Mouse (Mus musculus): Measurements from ENCODE around the gene Tut7. TPM values are rescaled to one million over a fixed set of nuclear protein-coding genes. Genes with fewer than 3 reads are reported as not detected.
A peak's percentile ranks its signal among the peaks of the same experiment; 100 is the strongest.
"Not testable (repeated sequence)": the region's sequence is repeated elsewhere in the genome, so short reads cannot be mapped to it uniquely, and the experiment has no call there.

The Tut7 gene
- total RNA-seq, 2 experiments from 2014 or later, result 68.9 to 71.1 TPM

DNA sequence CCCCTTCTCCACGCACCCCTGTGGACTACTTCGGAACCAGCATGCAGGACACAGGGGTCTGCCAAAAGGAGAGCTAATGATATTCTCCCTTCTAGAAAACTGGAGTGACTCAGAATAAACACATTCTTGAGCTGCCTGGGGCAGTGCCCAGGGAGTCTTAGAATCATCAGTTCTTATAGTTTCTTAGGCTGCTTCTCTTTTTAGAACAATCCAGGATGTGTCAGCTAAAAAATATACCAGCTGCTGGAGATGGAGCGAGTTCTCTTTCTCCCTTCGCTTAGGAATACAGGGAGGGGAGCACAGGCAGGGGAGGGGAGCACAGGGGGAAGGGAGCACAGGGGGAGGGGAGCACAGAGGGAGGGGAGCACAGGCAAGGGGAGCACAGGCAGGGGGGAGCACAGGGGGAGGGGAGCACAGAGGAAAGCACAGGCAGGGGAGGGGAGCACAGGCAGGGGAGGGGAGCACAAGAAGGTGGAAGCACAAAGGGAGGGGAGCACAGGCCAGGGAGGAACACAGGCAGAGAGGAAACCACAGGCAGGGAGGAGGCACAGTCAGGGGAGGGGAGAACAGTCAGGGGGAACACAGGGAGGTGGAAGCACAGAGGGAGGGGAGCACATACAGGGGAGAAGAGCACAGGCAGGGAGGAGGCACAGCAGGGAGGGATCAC is 12.0 kb upstream of the Tut7 start:
- DNase-seq (ENCODE audit: low spot score in 2 of 2), result no peak

DNA sequence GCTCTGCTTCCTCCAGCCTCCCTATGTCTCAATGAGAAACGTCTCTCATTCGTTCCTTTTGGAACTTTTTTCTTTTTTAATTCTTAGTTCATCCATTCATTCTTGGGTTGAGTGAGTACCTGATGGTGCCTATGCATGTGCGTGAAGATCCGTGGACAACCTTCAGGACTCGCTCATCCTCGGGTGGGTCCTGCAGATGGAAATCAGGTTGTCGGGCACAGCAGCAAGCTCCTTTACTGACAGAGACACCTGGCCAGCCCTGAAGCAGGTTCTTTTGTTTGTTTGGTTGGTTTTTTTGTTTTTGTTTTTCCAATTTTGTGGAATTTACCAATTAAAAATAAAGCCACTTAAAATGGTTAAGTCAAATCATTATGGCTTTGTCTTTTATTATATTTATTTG is 9.9 kb upstream of the Tut7 start:
- no peak for DNase-seq (ENCODE audit: low spot score in 2 of 2)

DNA sequence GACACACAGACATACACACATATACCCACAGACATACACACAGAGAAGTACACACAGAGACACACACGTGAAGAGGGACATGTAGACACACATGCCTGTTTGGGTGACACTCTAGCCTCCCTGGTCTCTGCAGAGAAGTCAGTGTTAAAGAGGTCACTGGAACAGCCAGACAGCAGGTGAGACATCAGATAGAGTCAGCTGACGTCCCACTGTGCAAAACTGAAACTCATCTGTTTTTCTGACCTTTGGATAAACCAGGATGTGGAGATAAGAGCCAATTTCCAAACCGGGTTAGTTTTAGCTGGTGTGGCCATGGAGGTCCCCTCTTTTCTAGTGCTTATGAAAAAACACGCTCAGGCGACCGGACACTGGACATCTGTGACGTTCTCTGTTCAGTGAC is 9.5 kb upstream of the Tut7 start:
- no peak for DNase-seq (ENCODE audit: low spot score in 2 of 2)

DNA sequence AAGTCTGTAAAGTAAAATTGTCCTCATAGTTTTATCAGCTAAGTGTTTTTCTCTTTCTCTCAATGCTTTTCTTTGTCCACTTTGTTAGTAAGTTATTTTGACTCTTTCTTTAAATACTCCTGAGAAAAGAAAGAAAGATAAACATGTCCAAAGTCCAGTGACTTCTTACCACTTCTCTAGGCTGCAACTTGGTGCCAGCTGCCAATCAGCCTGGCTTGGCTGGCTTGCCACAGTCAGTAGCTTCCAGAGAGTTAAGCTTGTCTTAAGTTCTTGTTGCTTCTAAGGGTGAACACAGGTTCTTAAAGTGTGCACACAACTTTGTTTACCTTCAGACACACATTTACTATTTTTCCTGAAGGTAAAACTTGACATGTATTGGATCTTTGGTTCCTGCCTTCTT is 3.0 kb upstream of the Tut7 start:
- DNase-seq (ENCODE audit: low spot score in 2 of 2), result no peak

DNA sequence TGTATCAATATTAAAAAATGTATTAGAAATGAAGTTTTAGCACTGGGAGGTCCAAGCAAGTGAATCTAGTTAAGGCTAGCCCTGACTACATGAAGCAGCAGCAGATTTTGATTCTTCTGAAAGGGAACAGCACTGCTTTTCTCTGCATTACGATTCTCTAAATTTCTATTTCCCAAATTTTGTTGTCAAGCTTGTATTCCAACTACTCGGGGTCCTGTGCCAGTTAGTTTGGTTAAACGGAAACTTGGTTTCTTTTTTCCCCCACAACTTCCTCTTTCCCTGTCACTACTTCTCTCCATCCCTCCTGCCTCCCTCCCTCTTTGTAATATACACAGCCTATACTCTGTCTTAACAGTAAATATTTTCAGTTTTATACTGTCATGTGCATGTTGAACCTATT is 2.1 kb downstream of the Tut7 start:
- DNase-seq (ENCODE audit: low spot score in 2 of 2), result no peak

DNA sequence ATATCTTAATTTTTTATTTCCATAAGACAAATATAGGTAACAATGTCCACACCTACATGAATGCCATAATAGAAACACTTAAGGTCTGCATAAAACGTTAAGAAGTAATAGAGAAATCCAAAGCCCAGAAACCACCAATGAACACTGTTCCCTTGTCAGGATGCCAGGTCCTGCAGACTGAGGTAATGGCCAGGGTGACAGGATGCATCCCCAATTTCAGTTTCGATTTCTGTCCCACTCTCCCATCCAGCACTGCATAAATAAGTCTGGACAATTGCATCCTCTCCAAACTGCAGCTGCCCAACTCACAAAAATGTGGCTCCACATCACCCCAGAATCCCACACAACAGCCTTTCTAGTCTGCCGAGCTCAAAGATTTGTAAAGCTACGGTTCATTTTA is 2.8 kb downstream of the Tut7 start:
- no peak for DNase-seq (ENCODE audit: low spot score in 2 of 2)

DNA sequence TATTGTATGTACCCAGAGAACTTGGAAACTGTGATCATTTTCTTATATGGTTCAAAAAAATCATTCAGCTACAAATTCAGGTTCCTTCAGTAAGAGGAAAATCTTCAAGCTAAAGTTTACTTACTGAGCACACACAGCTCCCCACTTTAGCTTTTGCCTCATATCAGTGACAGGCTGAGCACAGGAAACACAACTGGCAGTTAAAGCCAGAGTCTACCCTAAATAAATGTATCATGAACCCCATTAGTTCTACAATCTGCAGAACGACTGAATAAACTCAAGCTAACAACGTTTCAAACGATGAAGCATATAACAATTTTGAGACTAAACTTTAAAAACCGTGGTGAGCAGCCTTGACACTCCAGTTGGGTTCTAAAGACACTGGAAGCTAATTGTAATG is 5.6 kb downstream of the Tut7 start:
- no peak for DNase-seq (ENCODE audit: low spot score in 2 of 2)

DNA sequence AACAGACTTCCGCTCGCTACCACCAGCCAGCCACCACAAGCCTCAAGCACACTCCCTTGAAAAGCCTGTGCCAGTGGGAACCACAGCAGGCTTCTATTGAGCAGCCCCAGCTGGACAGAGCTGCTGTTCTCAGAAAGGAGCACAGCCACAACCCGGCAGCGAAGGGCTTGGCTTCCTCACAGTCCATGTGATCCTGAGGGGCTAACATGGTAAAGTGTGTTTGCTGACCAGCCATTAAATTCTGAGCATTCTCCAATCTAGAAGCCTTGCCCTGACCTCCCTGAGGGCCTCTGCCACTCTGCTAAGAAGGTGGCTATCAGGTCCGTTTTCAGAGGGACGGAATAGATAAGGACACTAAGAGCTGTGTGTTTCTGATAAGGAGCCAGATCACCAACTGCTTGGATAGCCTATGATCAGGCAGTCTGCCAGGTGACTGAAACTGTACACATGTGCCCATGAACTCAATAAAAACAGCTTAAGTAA is 8.8 kb downstream of the Tut7 start:
- no peak for DNase-seq (ENCODE audit: low spot score in 2 of 2)

DNA sequence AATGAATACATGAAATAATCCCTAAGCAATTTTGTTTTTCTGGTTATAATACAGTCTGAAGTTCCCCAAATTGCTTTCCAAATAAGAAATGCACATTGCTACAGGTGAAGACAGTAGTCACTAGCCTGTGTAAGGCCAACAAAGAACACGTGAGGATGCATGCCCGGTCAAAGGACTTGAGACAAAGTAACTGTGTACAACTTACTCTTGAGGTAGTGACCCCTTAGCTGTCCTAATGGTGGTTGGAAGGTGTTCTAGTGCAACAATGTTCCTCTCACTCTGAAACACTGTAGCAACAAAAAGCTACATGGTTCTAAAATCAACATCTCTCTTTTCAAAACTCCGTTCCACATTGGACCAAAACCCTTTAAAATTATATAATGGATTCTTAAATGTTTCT is 11.4 kb downstream of the Tut7 start:
- no peak for DNase-seq (ENCODE audit: low spot score in 2 of 2)

DNA sequence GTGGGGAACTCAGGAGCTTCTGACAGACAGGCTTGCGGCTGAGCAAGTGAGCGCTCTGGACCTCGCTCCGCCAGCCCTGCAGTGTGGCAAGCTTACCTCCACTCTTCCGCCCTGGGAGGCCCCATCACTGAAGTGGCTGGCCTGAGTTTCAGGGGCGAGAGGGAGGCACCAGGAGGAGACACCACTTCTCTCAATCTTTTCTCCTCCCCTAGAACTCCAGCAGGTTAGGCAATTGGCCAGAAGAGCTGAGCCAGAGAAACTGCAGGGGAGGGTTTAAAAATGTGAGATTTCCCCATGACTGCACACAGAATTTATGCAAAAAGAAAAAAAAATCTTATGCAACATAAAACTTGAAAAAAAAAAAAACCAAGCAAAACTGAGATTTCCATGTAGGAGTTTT is 21.9 kb downstream of the Tut7 start:
- DNase-seq (ENCODE audit: low spot score in 2 of 2), result no peak

DNA sequence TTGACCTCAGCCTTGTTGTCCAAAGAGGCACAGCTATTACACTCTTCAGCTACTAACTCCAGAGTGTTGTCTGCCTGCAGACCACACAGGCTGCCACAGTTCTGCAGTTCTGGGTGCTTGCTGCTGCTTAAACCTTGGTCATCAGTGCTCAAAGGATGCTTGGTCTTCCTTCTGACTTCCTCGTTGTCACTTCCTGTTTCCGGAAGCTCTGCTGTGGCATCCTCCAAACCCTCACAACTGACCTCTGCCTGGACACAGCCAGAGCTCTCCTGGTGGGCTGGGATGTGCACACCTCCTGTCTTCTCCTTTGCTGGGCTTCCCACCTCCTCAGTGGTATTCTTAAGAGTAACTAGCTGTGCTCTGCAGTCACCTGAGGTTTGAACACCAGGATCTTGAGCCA is 22.9 kb downstream of the Tut7 start:
- DNase-seq (ENCODE audit: low spot score in 2 of 2), result no peak

DNA sequence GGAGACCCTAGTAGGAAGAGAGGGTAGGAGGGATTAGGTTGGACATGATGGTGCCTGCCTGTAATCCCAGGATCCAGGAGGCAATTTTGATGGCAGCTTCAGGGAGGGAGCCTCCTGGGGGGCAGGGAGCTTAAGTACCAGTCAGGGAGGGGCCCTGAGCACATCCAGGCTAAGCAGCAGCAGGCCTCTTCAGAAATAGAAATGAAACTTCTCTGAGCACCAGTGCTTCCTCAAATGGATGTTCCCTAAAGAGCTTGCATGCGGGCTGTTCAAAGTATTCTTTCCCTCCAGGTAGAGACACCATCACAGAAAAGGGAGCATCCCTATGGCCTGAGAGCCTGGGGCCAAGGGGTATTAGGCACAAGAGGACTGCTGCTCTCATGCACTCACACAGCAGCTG is 24.6 kb downstream of the Tut7 start:
- no peak for DNase-seq (ENCODE audit: low spot score in 2 of 2)

DNA sequence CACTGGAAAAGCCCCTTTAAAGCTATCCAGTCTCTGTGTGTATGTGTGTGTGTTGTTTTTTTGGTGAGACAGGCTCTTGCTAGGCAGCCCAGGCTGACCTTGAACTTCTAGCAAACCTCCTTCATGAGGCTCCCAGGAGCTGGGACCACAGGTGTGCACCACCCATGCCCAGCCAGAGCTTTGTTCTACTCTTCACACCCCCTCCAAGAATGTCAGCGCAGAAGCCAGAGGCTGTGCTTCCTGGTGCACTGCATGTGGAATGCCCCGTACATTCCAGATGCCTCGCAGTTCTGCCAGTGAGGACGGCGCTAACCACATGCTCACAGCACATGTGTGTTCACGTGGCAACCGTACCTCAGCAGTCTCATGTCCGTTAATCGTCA is 26.5 kb downstream of the Tut7 start:
- DNase-seq (ENCODE audit: low spot score in 2 of 2), result no peak

DNA sequence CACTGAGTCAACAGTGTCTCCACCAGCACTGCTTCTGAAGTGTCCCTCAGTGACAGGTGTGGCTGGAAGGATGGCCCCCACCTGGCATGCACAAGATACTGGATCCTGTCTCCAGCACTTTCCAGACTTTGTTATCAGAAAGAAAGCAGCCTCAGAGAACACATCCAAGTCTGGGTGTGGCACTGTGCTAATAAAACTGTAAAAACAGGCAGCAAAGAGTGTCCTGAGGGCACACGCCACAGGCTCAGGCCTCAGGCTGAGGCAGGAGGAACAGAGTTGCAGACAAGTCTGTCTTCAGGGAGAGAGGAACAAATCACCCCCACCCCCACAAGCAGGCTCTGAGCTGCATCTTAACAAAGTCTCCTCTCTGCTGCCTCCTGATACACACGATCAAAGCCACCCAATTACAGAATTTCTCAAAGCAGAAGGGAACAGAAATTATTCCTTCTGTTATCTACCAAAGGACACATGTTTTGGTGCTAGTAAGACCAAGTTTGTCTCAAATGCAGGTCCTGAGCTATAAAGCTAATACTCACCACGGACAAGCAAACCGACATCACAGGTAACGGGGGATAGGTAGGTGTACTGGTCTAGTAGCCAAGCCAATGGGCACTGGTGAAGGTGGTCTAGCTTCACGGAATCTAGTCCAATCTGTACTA is 27.0 kb downstream of the Tut7 start:
- DNase-seq (ENCODE audit: low spot score in 2 of 2), result no peak

DNA sequence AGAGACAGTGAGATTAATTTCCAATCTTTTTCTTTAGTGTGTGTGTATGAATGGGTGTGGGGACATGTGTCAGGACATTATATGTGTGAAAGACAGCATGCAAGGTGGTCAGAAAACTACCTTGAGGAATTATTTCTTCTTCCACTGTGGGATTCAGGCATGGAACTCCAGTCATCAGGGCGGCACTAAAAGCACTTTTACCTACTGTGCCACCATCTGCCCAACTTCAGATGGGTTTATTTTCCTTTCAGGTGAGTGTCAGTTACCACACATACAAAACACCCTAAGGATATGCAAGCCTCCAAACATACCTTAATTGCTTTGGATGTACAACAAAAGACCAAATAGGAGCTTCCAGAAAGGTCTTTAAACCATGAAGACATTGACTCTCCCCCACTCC is 28.2 kb downstream of the Tut7 start:
- DNase-seq (ENCODE audit: low spot score in 2 of 2), result no peak

DNA sequence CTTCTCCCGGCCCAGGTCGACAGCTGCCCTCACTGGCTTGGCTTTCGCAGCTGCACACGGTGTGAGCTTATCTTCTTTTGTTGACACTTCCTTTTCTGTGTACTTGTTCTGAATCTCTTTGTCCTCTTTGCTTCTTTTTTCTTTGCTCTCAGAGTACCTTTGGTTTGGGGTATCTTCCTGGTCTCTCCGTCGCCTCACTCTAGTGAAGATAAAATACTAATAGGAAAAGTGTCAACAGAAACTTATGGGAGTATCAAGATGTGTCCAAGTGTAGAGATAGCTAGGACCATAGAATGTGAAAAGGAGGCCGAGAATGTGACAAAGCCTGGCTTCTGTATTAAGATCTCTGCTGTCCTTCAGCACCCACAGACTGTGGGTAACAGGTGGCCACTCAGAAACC is 40.8 kb downstream of the Tut7 start, which contains the start of gene Gm49354:
Gene Gm49354, minus strand, starts transcription at position 101 of the 400 bp plus-strand sequence.
- DNase-seq (ENCODE audit: low spot score in 2 of 2), result no peak

DNA sequence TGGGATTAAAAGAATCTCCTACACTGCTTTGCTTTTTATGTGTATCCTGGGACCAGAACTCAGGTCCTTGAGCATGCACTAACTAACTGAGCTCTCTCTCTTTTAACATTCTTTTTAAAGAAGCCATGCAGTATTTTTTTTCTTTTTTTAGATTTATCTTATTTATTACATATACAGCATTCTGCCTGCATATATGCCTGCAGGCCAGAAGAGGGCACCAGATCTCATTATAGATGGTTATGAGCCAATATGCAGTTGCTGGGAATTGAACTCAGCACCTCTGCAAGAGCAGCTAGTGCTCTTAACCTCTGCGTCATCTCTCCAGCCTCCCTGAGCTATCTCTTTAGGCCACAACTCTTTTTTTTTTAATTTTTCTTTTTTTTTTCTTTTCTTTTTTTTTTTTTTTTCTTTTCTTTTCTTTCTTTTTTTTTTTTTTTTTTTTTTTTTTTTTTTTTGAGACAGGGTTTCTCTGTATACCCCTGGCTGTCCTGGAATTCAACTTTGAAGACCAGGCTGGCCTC is 43.1 kb downstream of the Tut7 start:
- not testable (repeated sequence) for DNase-seq (ENCODE audit: low spot score in 2 of 2)

DNA sequence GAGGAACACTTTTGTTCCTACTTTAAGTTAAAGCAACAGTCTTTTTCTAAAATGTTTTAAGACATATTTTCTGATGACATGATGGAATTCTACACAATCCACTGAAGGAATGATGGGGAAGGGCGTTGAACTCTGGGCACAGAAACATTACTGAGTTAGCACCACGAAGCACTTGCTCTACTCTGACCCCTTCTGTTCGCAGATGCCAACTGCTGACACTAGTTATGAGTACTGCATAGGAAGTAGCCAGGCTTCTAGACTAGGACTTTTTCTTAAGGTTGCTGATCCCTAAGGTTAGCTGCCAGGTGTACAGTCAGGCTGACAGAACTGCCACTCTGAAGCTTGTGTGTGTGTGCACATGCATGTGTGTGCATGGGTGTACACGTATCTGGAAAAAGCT is 43.7 kb downstream of the Tut7 start:
- DNase-seq (ENCODE audit: low spot score in 2 of 2), result no peak

DNA sequence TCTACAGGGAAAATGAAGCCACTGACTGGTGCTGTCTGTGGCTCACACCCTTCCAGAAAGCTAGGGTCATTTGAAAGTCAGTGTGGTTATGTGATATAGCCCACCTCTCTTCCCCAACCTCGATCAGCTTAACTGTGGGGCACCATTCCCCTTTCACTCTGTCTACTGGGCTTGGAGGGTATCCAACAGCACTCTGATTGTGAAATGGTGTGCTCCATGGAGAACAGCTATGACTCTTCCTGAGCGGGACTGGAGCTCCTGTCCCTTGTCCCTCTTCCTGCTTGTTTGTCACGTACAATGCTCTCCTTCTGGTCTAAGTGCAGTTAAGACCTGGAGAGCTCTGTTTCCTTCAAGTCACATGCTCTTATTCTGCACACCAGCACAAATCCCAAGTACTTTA is 47.8 kb downstream of the Tut7 start:
- DNase-seq (ENCODE audit: low spot score in 2 of 2), result no peak

DNA sequence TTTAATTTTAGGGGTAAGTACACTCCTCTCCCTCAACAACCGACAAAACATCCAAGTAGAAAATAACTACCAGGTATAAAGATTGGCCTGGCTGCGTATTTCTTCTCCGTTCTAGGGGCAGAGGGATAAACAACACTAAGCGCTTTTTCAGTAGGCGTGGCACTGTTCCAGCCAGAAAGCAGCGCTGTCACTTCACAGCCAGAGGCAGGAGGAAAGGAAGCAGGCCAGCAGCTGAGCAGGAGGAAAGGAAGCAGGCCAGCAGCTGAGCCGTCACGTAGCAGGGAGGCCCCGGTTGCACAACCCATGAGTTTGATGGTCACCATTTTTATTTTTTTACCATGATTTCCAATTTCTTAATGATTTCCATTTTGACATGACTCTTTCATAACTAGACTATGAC is 51.7 kb downstream of the Tut7 start:
- peak; percentile 53 to 65 for DNase-seq (ENCODE audit: low spot score in 2 of 2)

DNA sequence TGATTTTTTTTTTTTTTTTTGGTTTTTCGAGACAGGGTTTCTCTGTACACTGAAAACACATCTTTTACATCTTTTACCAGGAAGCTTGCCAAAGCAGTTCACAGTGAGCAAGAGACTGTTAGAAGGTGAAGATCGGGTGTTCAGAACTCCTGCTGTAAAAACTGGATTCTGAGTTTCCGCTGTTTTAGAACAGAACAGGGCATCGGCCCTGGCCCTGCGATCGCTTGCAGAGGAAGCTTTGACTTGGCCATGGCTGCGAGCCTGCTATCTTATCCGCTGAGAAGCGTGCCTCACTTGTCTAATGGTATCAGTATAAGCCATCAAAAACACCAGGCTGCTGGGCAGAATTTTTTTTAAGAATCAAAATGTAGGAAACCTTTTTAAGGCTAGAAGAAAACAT is 52.1 kb downstream of the Tut7 start:
- DNase-seq (ENCODE audit: low spot score in 2 of 2), result peak in 1 of 2 experiments; percentile 21

DNA sequence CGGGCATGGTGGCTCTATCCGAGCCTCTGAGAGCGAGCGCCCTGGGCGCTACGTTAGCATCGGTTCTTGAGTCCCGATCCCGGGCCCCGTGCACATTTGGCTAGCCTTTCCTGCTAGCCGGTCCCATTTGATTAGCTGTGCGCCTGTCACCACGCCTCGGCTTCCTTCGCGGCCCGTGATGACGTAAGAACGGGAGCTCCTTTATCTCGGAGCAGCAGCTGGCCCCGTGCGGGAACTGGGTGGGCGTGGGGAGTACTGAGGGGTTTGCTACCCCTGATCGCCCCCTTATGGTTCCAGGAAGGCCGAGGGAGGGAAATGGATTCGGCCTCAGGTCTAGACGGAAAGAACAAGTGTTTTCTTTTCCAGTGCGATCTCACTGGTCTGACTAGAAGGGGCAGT is 52.8 kb downstream of the Tut7 start:
- peak; percentile 82 to 86 for DNase-seq (ENCODE audit: low spot score in 2 of 2)
